ENCODE assay signal across 16 mouse cellular contexts in the genomic region with DNA sequence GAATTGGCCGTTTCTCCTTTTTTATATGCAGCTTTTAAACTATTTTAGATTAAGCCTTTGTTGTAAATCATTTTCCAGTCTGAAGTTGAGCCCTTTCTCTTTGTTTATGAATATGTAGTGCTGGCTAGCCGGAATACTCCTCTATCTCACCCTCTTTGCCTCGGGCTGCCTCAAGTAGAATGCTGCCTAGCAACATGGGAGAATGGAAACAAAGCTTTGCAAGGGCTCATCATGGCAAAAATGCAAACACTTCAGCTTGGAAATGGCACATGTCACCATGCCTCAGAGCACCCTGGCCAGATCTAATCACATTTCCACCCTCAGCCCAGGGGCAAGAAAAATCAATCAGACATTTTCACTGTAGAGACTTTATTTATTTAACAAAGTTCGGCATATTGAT.
DNase-seq lines count a peak whose midpoint lies in the region; ATAC-seq and TF ChIP-seq lines count a peak whose summit lies in the region.
"Had no signal": no experiment of that assay in that cellular context is flagged by ENCODE, and none has a peak within 500 bp of the region (broad histone marks: within the 10 kb centered on the region; RNA-seq: fewer than 3 reads in every experiment).

No protein-coding gene starts in this region.

- H3K4me3 ChIP-seq in hindbrain, embryonic 13.5 days, result no peak overlapping the region
- no peak overlapping the region for H3K4me3 ChIP-seq in midbrain, postnatal 0 days (ENCODE audit: low read depth, low read length)
- H3K4me3 ChIP-seq in layer of hippocampus, adult 2 months, result no peak overlapping the region
- H3K4me3 ChIP-seq: gastrocnemius, adult 2 months; limb, embryonic 12.5 days; neural tube, embryonic 15.5 days had no signal

- peak; percentile 1 for DNase-seq in left cerebral cortex, postnatal 4 days
- DNase-seq in left cerebral cortex, adult 18-20 months (ENCODE audit: low spot score in 2 of 2), result no peak
- peak; percentile 25 for DNase-seq in embryo, embryonic 11 days
- DNase-seq in midbrain, postnatal 0 days (ENCODE audit: low spot score), result peak; percentile 21
- no peak for DNase-seq in gastrocnemius, adult 18-20 months (ENCODE audit: low spot score)
- no peak for DNase-seq in layer of hippocampus, adult 2 months (ENCODE audit: low spot score in 2 of 2)
- DNase-seq: adrenal gland, postnatal 36 days; gastrocnemius, adult 2 months; kidney, postnatal 14 days; layer of hippocampus, postnatal 36 days; lung, embryonic 14.5 days had no signal

- H3K4me2 ChIP-seq in hindbrain, embryonic 13.5 days, result no peak overlapping the region
- H3K4me2 ChIP-seq in midbrain, postnatal 0 days (ENCODE audit: low read depth, low read length, poor library complexity, severe bottlenecking), result no peak overlapping the region
- H3K4me2 ChIP-seq: limb, embryonic 12.5 days; lung, embryonic 14.5 days; neural tube, embryonic 15.5 days had no signal

- no peaks in the 10 kb centered on the region for H3K36me3 ChIP-seq in hindbrain, embryonic 13.5 days
- H3K36me3 ChIP-seq in midbrain, postnatal 0 days (ENCODE audit: insufficient read depth, low read length), result no peaks in the 10 kb centered on the region
- H3K36me3 ChIP-seq: G1E; limb, embryonic 12.5 days; neural tube, embryonic 15.5 days had no signal

- H3K9ac ChIP-seq in hindbrain, embryonic 13.5 days, result no peak overlapping the region
- no peak overlapping the region for H3K9ac ChIP-seq in midbrain, postnatal 0 days (replicated peaks; ENCODE audit: low read length, poor library complexity, severe bottlenecking)
- H3K9ac ChIP-seq: limb, embryonic 12.5 days; lung, embryonic 14.5 days; neural tube, embryonic 15.5 days had no signal

- 41% methylated on average over 4 of the region's 4 CpGs for WGBS in hindbrain, embryonic 13.5 days
- WGBS in midbrain, postnatal 0 days, result 34% methylated on average over 4 of the region's 4 CpGs

- ATAC-seq in hindbrain, embryonic 13.5 days (ENCODE audit: low FRiP score), result 0 out of 2 replicates have a peak, but pooled peaks have one; percentile 28
- ATAC-seq in midbrain, postnatal 0 days (ENCODE audit: low FRiP score), result peak; percentile 60; the same call in 1 of the 2 replicates
- ATAC-seq: intestine, postnatal 0 days had no signal

- no peaks in the 10 kb centered on the region for H3K27me3 ChIP-seq in hindbrain, embryonic 13.5 days
- H3K27me3 ChIP-seq in midbrain, postnatal 0 days (ENCODE audit: insufficient read depth, low read length), result no peaks in the 10 kb centered on the region
- H3K27me3 ChIP-seq: limb, embryonic 12.5 days; neural tube, embryonic 15.5 days had no signal

- no peak for TF ChIP-seq CTCF in midbrain, postnatal 0 days (IDR thresholded peaks at IDR 0.05)
- no peak for TF ChIP-seq CTCF in layer of hippocampus, adult 2 months (conservative IDR thresholded peaks at IDR 0.05)

- H3K27ac ChIP-seq in hindbrain, embryonic 13.5 days, result no peak overlapping the region
- H3K27ac ChIP-seq in midbrain, postnatal 0 days (ENCODE audit: low read depth, low read length), result no peak overlapping the region
- H3K27ac ChIP-seq in layer of hippocampus, adult 2 months, result no peak overlapping the region
- H3K27ac ChIP-seq: gastrocnemius, adult 2 months; limb, embryonic 12.5 days; neural tube, embryonic 15.5 days had no signal

- no peaks in the 10 kb centered on the region for H3K4me1 ChIP-seq in hindbrain, embryonic 13.5 days (replicated peaks)
- H3K4me1 ChIP-seq in midbrain, postnatal 0 days (ENCODE audit: insufficient read depth, low read length), result no peaks in the 10 kb centered on the region
- H3K4me1 ChIP-seq: limb, embryonic 12.5 days; neural tube, embryonic 15.5 days had no signal

- no peaks in the 10 kb centered on the region for H3K9me3 ChIP-seq in hindbrain, embryonic 13.5 days
- no peaks in the 10 kb centered on the region for H3K9me3 ChIP-seq in midbrain, postnatal 0 days (ENCODE audit: low read length)
- H3K9me3 ChIP-seq: G1E; limb, embryonic 12.5 days; neural tube, embryonic 15.5 days had no signal

- intact Hi-C loops in left cerebral cortex, postnatal 4 days (cut with DNase I), result no loop called here

Comparison
In these comparisons a context has a peak if more than half of its experiments do, and no peak if none do; other contexts are left out.
1. DNase-seq: peak in left cerebral cortex, postnatal 4 days (single experiment), embryo, embryonic 11 days (single experiment) and midbrain, postnatal 0 days (single experiment); none in left cerebral cortex, adult 18-20 months (0 of 2), gastrocnemius, adult 18-20 months (single experiment) and layer of hippocampus, adult 2 months (0 of 2).